Mouse (Mus musculus) forebrain, embryonic 16.5 days (tissue): ENCODE measurements around the gene Ak8. TPM values are rescaled to one million over a fixed set of nuclear protein-coding genes. Genes with fewer than 3 reads are reported as not detected.
A peak's percentile ranks its signal among the peaks of the same experiment; 100 is the strongest.

Experiments
- ATAC-seq: fragments of 200-750 bp; cut with Nextera tagmentation; 2 replicates; pipeline ENCODE4 v1.8.0; 2017; ENCODE audit warnings: mild to moderate bottlenecking, moderate library complexity
- H3K27ac ChIP-seq: fragments of 300-500 bp; sonication (generic); 2 replicates; pipeline ENCODE4 v1.5.1; 2014; ENCODE audit warnings: low read length, control low read depth
- H3K27me3 ChIP-seq: fragments of 300-500 bp; sonication (generic); replicated peaks from 2 replicates; pipeline ENCODE4 v1.6.1; 2014; ENCODE audit warnings: low read length; ENCODE audit not compliant: control insufficient read depth, insufficient read depth
- H3K36me3 ChIP-seq: fragments of 300-500 bp; sonication (generic); 2 replicates; pipeline ENCODE4 v1.6.1; 2014; ENCODE audit not compliant: control insufficient read depth, insufficient read depth
- H3K4me1 ChIP-seq: fragments of 300-500 bp; sonication (generic); replicated peaks from 2 replicates; pipeline ENCODE4 v1.6.1; 2014; ENCODE audit warnings: low read length; ENCODE audit not compliant: control insufficient read depth, insufficient read depth
- H3K4me2 ChIP-seq: fragments of 300-500 bp; sonication (generic); 2 replicates; pipeline ENCODE4 v1.6.1; 2014; ENCODE audit warnings: mild to moderate bottlenecking, low read length, control low read depth
- H3K4me3 ChIP-seq: fragments of 300-500 bp; sonication (generic); replicated peaks from 2 replicates; pipeline ENCODE4 v1.5.1; 2014; ENCODE audit warnings: mild to moderate bottlenecking, low read length, control low read depth
- H3K9ac ChIP-seq: fragments of 300-500 bp; sonication (generic); replicated peaks from 2 replicates; pipeline ENCODE4 v1.6.1; 2014; ENCODE audit warnings: low read depth, low read length, control low read depth
- H3K9me3 ChIP-seq: fragments of 300-500 bp; sonication (generic); 2 replicates; pipeline ENCODE4 v1.6.1; 2016; ENCODE audit warnings: low read length; ENCODE audit not compliant: control insufficient read depth
- WGBS: fragments of 180-500 bp; shearing (Covaris S2); extraction: QIAGEN DNeasy Blood & Tissue Kit; methylation state at CpG from one replicate; pipeline ENCODE4 v1.1.7; 2014; 5-methylcytosine and 5-hydroxymethylcytosine counted together
- polyA plus RNA-seq: library from polyadenylated mRNA; unstranded; fragments of >200 nt; fragmentation: Nextera tagmentation; extraction: Ambion mirVana; gene quantifications from 2 replicates; pipeline ENCODE4 v1.2.1, GENCODE M21; 2015

Ak8 gene
- polyA plus RNA-seq, 1 experiment from 2014 or later, result 1.0 TPM

GRCm38 (mm10) chr2:28774073-28774472 lies 74.1 kb downstream of the Ak8 start:
- H3K36me3 ChIP-seq, result no peaks in the 10 kb centered on the region
- H3K9ac ChIP-seq, result no peak overlapping the region
- H3K9me3 ChIP-seq, result no peaks in the 10 kb centered on the region
- H3K4me1 ChIP-seq, result peaks cover 3% of the 10 kb centered on the region
- H3K27me3 ChIP-seq, result peaks cover 58% of the 10 kb centered on the region
- H3K4me3 ChIP-seq, result no peak overlapping the region
- H3K27ac ChIP-seq, result no peak overlapping the region
- no peak for ATAC-seq
- WGBS, result 52% methylated on average over 8 of the region's 8 CpGs
- no peak overlapping the region for H3K4me2 ChIP-seq

- no peak for ATAC-seq
- Histone ChIP-seq H3K27me3 (peaks cover 58% of the 10 kb centered on the region), H3K27ac (no peak overlapping the region), H3K4me2 (no peak overlapping the region), H3K9me3 (no peaks in the 10 kb centered on the region), H3K9ac (no peak overlapping the region), H3K36me3 (no peaks in the 10 kb centered on the region), H3K4me1 (peaks cover 16% of the 10 kb centered on the region), H3K4me3 (no peak overlapping the region)
- 75% methylated on average over 2 of the region's 2 CpGs for WGBS
Measured at GRCm38 (mm10) chr2:28776728-28777127, 76.8 kb downstream of the Ak8 start.

GRCm38 (mm10) chr2:28780001-28780782 lies 80.2 kb downstream of the Ak8 start:
- ATAC-seq, result peak; percentile 75
- Histone ChIP-seq H3K4me2 (no peak overlapping the region), H3K27me3 (peaks cover 66% of the 10 kb centered on the region), H3K27ac (no peak overlapping the region), H3K36me3 (no peaks in the 10 kb centered on the region), H3K4me3 (no peak overlapping the region), H3K9ac (no peak overlapping the region), H3K9me3 (no peaks in the 10 kb centered on the region), H3K4me1 (peaks cover 16% of the 10 kb centered on the region)
- WGBS, result 14% methylated on average over 15 of the region's 16 CpGs

GRCm38 (mm10) chr2:28781310-28781709 lies 81.3 kb downstream of the Ak8 start:
- H3K4me1 ChIP-seq, result peaks cover 16% of the 10 kb centered on the region
- no peak overlapping the region for H3K9ac ChIP-seq
- no peak overlapping the region for H3K4me2 ChIP-seq
- 41% methylated on average over 4 of the region's 4 CpGs for WGBS
- no peaks in the 10 kb centered on the region for H3K9me3 ChIP-seq
- H3K27me3 ChIP-seq, result peaks cover 61% of the 10 kb centered on the region
- H3K27ac ChIP-seq, result no peak overlapping the region
- no peak for ATAC-seq
- no peaks in the 10 kb centered on the region for H3K36me3 ChIP-seq
- H3K4me3 ChIP-seq, result no peak overlapping the region

GRCm38 (mm10) chr2:28786355-28787066 lies 86.5 kb downstream of the Ak8 start:
- H3K9me3 ChIP-seq, result no peaks in the 10 kb centered on the region
- H3K36me3 ChIP-seq, result no peaks in the 10 kb centered on the region
- no peak overlapping the region for H3K27ac ChIP-seq
- ATAC-seq, result no peak
- H3K27me3 ChIP-seq, result peaks cover 68% of the 10 kb centered on the region
- 75% methylated on average over 16 of the region's 16 CpGs for WGBS
- H3K4me3 ChIP-seq, result no peak overlapping the region
- no peaks in the 10 kb centered on the region for H3K4me1 ChIP-seq
- no peak overlapping the region for H3K4me2 ChIP-seq
- H3K9ac ChIP-seq, result no peak overlapping the region

- no peak for ATAC-seq
- no peak overlapping the region for H3K27ac ChIP-seq
- peaks cover 71% of the 10 kb centered on the region for H3K27me3 ChIP-seq
- no peak overlapping the region for H3K9ac ChIP-seq
- no peak overlapping the region for H3K4me3 ChIP-seq
- no peaks in the 10 kb centered on the region for H3K4me1 ChIP-seq
- no peak overlapping the region for H3K4me2 ChIP-seq
- H3K36me3 ChIP-seq, result no peaks in the 10 kb centered on the region
- 77% methylated on average over 6 of the region's 6 CpGs for WGBS
- no peaks in the 10 kb centered on the region for H3K9me3 ChIP-seq
Measured at GRCm38 (mm10) chr2:28787067-28787619, 87.2 kb downstream of the Ak8 start.

- H3K4me3 ChIP-seq, result no peak overlapping the region
- peaks cover 22% of the 10 kb centered on the region for H3K4me1 ChIP-seq
- H3K36me3 ChIP-seq, result no peaks in the 10 kb centered on the region
- ATAC-seq, result peak; percentile 41; the same call in 1 of the 2 replicates
- H3K27me3 ChIP-seq, result peaks cover 27% of the 10 kb centered on the region
- H3K4me2 ChIP-seq, result peak overlapping the region; percentile 39
- H3K27ac ChIP-seq, result no peak overlapping the region
- WGBS, result 23% methylated on average over 5 of the region's 6 CpGs
- H3K9ac ChIP-seq, result no peak overlapping the region
- no peaks in the 10 kb centered on the region for H3K9me3 ChIP-seq
Measured at GRCm38 (mm10) chr2:28792931-28793610, 93.1 kb downstream of the Ak8 start.

- Histone ChIP-seq H3K27me3 (peaks cover 17% of the 10 kb centered on the region), H3K36me3 (no peaks in the 10 kb centered on the region), H3K4me3 (no peak overlapping the region), H3K4me2 (no peak overlapping the region), H3K27ac (no peak overlapping the region), H3K4me1 (peaks cover 31% of the 10 kb centered on the region), H3K9me3 (no peaks in the 10 kb centered on the region), H3K9ac (no peak overlapping the region)
- no peak for ATAC-seq
- 74% methylated on average over 5 of the region's 5 CpGs for WGBS
Measured at GRCm38 (mm10) chr2:28794623-28795022, 94.7 kb downstream of the Ak8 start.

GRCm38 (mm10) chr2:28796298-28796697 lies 96.3 kb downstream of the Ak8 start:
- no peak for ATAC-seq
- Histone ChIP-seq H3K9me3 (no peaks in the 10 kb centered on the region), H3K4me2 (no peak overlapping the region), H3K4me3 (no peak overlapping the region), H3K27me3 (0 out of 2 replicates have a peak, but pooled peaks cover 7% of the 10 kb centered on the region), H3K36me3 (no peaks in the 10 kb centered on the region), H3K9ac (no peak overlapping the region), H3K27ac (no peak overlapping the region), H3K4me1 (peaks cover 31% of the 10 kb centered on the region)
- 59% methylated on average over 8 of the region's 8 CpGs for WGBS
